Mouse (Mus musculus) limb, embryonic 13.5 days (tissue): ENCODE measurements around the gene Lpar5. TPM values are rescaled to one million over a fixed set of nuclear protein-coding genes. Genes with fewer than 3 reads are reported as not detected.
"Not testable (repeated sequence)": the region's sequence is repeated elsewhere in the genome, so short reads cannot be mapped to it uniquely, and the experiment has no call there.

Source experiments
- ATAC-seq: fragments of 200-750 bp; cut with Nextera tagmentation; 2 replicates; pipeline ENCODE4 v1.8.0; 2017; ENCODE audit warnings: low read depth, moderate number of reproducible peaks, moderate TSS enrichment; ENCODE audit not compliant: low FRiP score
- H3K27ac ChIP-seq: fragments of 300-500 bp; sonication (generic); 2 replicates; pipeline ENCODE4 v1.5.1; 2015; ENCODE audit warnings: inconsistent platforms, mild to moderate bottlenecking, moderate library complexity
- H3K27me3 ChIP-seq: fragments of 300-500 bp; sonication (generic); 2 replicates; pipeline ENCODE4 v1.6.1; 2015; ENCODE audit warnings: mild to moderate bottlenecking, inconsistent platforms
- H3K36me3 ChIP-seq: fragments of 300-500 bp; sonication (generic); 2 replicates; pipeline ENCODE4 v1.6.1; 2015; ENCODE audit warnings: inconsistent platforms, mild to moderate bottlenecking, moderate library complexity
- H3K4me1 ChIP-seq: fragments of 300-500 bp; sonication (generic); 2 replicates; pipeline ENCODE4 v1.6.1; 2015; ENCODE audit warnings: inconsistent platforms
- H3K4me2 ChIP-seq: fragments of 300-500 bp; sonication (generic); replicated peaks from 2 replicates; pipeline ENCODE4 v1.6.1; 2015; ENCODE audit warnings: inconsistent platforms, mild to moderate bottlenecking, moderate library complexity
- H3K4me3 ChIP-seq: fragments of 300-500 bp; sonication (generic); 2 replicates; pipeline ENCODE4 v1.5.1; 2015; ENCODE audit warnings: moderate library complexity, mild to moderate bottlenecking, inconsistent platforms
- H3K9ac ChIP-seq: fragments of 300-500 bp; sonication (generic); 2 replicates; pipeline ENCODE4 v1.6.1; 2015; ENCODE audit warnings: mild to moderate bottlenecking, inconsistent platforms
- H3K9me3 ChIP-seq: fragments of 300-500 bp; sonication (generic); 2 replicates; pipeline ENCODE4 v1.6.1; 2016; ENCODE audit warnings: inconsistent platforms
- WGBS: fragments of 180-500 bp; shearing (Covaris S2); methylation state at CpG from one replicate; pipeline ENCODE4 v1.1.7; 2015; 5-methylcytosine and 5-hydroxymethylcytosine counted together
- polyA plus RNA-seq: library from polyadenylated mRNA; unstranded; fragments of >200 nt; fragmentation: Nextera tagmentation; extraction: Ambion mirVana; gene quantifications from 2 replicates; pipeline ENCODE4 v1.2.1, GENCODE M21; 2015

Lpar5 gene
- polyA plus RNA-seq, 1 experiment from 2014 or later: 0.80 TPM

DNA sequence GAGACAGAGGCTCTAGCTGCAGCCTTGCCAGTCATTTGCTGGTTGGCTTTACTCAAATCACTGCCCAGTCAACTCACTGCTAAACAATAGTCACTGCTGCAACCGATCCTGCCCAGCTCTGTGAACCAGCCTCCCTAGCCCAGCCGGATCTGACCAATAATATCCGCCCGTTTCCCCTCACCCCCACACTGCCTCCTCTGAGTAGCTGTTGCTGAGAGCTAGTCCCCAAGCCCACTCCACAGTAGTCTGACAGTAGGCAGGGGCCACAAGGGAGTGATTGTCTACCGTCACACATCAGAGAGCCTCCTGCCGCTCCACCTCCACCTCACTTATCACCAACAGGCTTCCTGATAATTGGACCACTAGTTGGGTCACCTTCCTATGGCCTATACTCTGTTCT, 6.2 kb upstream of the Lpar5 start:
- ATAC-seq: no peak; the same call in 1 of the 2 replicates
- H3K36me3 ChIP-seq: 0 out of 2 replicates have a peak, but pooled peaks cover 5% of the 10 kb centered on the region
- no peak overlapping the region for H3K9ac ChIP-seq
- WGBS: 35% methylated on average over 6 of the region's 6 CpGs
- no peaks in the 10 kb centered on the region for H3K9me3 ChIP-seq
- peaks cover 7% of the 10 kb centered on the region; the same call in 1 of the 2 replicates for H3K4me1 ChIP-seq
- no peaks in the 10 kb centered on the region for H3K27me3 ChIP-seq
- no peak overlapping the region for H3K4me2 ChIP-seq
- no peak overlapping the region for H3K27ac ChIP-seq
- H3K4me3 ChIP-seq: no peak overlapping the region

DNA sequence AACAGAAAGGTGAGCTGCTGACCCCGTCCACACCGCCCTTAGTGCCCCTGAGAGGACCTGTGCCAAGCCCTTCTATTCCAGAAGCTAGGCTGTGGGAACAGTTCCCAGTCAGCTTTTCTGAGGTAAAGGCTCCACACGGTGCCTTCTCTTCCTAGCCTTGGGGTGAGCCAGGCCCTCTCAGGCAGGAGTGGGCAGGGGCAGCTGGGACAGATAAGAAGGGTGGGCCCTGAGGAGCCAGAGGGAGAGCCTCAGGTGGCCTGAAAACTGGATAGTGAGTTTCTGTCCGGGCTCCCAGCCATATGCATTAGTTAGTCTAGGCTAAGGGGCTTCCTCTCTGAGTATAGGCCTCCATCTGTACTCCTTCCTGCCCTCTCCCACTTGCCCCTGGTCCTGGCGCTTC, 5.2 kb upstream of the Lpar5 start:
- ATAC-seq: no peak
- H3K9ac ChIP-seq: no peak overlapping the region
- peaks cover 7% of the 10 kb centered on the region; the same call in 1 of the 2 replicates for H3K4me1 ChIP-seq
- no peaks in the 10 kb centered on the region for H3K36me3 ChIP-seq
- no peaks in the 10 kb centered on the region for H3K27me3 ChIP-seq
- no peak overlapping the region for H3K4me2 ChIP-seq
- no peaks in the 10 kb centered on the region for H3K9me3 ChIP-seq
- whole genome bisulfite sequencing: 86% methylated on average over 5 of the region's 5 CpGs
- no peak overlapping the region for H3K27ac ChIP-seq
- no peak overlapping the region for H3K4me3 ChIP-seq

DNA sequence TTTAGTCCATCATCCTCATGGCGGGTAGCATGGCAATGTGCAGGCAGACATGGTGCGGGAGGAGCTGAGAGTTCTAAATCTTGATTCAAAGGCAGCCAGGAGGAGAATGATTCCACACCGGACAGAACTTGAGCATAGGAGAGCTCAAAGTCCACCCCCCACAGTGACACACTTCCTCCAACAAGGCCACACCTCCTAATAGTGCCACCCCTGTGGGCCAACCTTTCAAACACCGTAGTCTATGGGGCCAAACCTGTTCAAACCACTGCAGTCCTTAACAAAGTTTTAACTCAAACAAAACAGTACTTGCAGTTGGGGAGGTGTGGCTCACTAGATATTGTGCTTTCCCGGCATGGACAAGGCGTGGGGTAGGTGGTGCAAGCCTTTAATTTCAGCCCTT, 3.8 kb upstream of the Lpar5 start:
- H3K9ac ChIP-seq: no peak overlapping the region
- WGBS: 90% methylated on average over 6 of the region's 6 CpGs
- no peaks in the 10 kb centered on the region for H3K27me3 ChIP-seq
- peaks cover 7% of the 10 kb centered on the region; the same call in 1 of the 2 replicates for H3K4me1 ChIP-seq
- no peaks in the 10 kb centered on the region for H3K9me3 ChIP-seq
- no peak overlapping the region for H3K27ac ChIP-seq
- H3K4me2 ChIP-seq: no peak overlapping the region
- ATAC-seq: no peak
- H3K4me3 ChIP-seq: no peak overlapping the region
- H3K36me3 ChIP-seq: no peaks in the 10 kb centered on the region

DNA sequence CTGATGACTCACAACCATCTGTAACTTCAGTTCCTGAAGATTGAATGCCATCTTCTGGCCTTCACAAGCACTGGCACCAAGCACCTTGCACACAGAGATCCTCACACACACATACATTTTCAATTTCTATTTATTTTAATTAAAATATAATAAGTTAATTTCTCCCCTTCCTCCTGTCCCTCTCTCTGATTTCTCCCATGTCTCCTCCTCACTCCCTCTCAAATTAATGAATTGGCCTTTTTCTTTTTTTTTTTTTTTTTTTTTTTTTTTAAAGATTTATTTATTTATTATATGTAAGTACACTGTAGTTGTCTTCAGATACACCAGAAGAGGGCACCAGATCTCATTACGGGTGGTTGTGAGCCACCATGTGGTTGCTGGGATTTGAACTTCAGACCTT, 2.5 kb upstream of the Lpar5 start:
- H3K36me3 ChIP-seq, H3K27ac ChIP-seq, H3K4me2 ChIP-seq, H3K4me1 ChIP-seq, H3K9me3 ChIP-seq, H3K27me3 ChIP-seq, H3K9ac ChIP-seq, ATAC-seq, H3K4me3 ChIP-seq: not testable (repeated sequence)
- no CpG with 5 or more reads among the region's 1 CpGs for WGBS

DNA sequence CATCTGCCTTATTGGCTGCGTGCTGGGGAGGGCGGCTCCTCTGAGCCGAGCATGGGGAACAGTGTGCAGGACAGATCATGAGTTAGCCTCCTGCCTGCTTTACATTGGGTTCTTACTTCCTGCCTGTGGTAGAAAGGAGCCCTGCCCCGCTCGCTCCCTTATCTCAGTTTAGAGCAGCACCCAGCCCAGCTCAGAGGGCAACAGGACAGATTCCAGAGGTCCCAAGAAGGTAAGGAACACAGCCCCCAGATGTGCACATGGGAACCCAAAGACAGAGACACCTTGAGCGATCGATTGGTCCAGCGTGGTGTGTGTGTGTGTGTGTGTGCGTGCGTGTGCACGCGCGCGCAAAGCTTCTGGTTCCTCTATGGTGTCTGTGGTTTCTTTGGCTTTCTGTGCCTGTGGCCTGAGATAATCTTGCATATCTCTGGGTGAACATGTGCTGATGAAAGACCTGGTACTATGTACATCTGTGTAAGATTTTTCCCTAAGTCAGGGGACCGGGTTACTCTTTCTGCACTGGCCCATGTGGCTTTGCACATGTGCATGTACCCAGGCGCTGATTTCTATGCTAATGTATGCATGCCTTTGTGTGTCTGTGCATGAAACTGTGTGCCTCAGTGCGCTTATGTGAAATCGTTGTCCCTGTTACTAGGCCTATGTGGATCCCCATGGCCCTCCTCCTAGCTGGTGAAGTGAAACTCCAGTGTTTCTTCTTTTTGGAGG, 3.6 kb downstream of the Lpar5 start:
- WGBS: 82% methylated on average over 18 of the region's 18 CpGs
- H3K9ac ChIP-seq: no peak overlapping the region
- H3K4me3 ChIP-seq: no peak overlapping the region
- H3K27ac ChIP-seq: peak overlapping the region; percentile 89
- peak; percentile 64 for ATAC-seq
- no peaks in the 10 kb centered on the region for H3K9me3 ChIP-seq
- peaks cover 19% of the 10 kb centered on the region for H3K4me1 ChIP-seq
- H3K4me2 ChIP-seq: no peak overlapping the region
- no peaks in the 10 kb centered on the region for H3K27me3 ChIP-seq
- H3K36me3 ChIP-seq: no peaks in the 10 kb centered on the region

DNA sequence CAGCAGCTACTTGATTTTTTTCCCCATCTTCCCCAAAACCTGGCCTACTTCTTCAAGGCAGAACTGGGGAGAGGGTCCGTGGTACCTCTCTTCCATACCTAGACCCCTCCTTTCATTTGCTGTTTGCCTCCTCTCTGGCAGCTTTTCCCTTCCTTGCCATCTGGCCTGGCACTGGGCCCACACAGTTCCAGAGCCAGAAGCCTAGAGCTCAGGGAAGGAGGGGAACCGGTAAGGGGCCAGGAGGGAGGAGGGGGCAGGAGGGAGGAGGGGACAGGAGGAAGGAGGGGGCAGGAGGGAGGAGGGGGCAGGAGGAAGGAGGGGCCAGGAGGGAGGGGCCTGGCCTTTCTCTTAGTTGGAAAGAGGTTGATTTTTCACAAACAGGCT, 4.2 kb downstream of the Lpar5 start:
- Histone ChIP-seq H3K4me1 (peaks cover 19% of the 10 kb centered on the region), H3K9me3 (no peaks in the 10 kb centered on the region), H3K27ac (peak overlapping the region; percentile 89), H3K4me2 (no peak overlapping the region), H3K36me3 (no peaks in the 10 kb centered on the region), H3K4me3 (no peak overlapping the region), H3K9ac (no peak overlapping the region), H3K27me3 (no peaks in the 10 kb centered on the region)
- 9% methylated on average over 2 of the region's 2 CpGs for WGBS
- peak; percentile 84 for ATAC-seq

DNA sequence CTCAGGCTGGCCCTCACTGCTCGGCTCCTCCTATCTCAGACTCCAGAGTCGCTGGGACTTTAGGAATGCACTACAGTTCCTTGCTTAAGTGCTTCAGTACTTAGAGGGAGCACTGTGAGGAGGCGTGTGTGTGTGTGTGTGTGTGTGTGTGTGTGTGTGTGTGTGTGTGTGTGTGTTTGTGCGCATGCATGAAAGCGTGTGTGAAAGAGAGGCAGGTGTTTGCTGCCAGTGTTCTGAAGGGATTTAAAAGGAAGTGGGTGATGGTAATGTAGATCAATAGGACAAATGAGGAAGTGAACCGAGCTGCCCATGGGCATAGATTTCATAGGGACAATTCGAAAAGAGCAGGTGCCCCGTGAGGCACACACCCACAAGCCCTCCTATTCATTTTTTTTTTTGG, 6.1 kb downstream of the Lpar5 start:
- 70% methylated on average over 8 of the region's 8 CpGs for WGBS
- Histone ChIP-seq H3K9ac (no peak overlapping the region), H3K36me3 (no peaks in the 10 kb centered on the region), H3K27me3 (no peaks in the 10 kb centered on the region), H3K4me3 (no peak overlapping the region), H3K9me3 (no peaks in the 10 kb centered on the region), H3K4me2 (no peak overlapping the region), H3K4me1 (peaks cover 19% of the 10 kb centered on the region), H3K27ac (no peak overlapping the region)
- ATAC-seq: no peak

DNA sequence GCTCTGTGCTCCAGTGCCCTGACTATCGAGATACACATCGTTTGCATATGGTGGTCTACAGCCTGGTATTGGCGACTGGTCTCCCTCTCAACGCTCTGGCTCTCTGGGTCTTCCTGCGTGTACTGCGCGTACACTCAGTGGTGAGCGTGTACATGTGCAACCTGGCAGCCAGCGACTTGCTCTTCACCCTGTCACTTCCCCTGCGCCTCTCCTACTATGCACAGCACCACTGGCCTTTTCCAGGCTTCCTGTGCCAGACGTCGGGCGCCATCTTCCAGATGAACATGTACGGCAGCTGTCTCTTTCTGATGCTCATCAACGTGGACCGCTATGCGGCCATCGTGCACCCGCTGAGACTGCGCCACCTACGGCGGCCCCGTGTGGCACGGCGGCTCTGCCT, 13.7 kb downstream of the Lpar5 start:
- ATAC-seq: no peak; the same call in 1 of the 2 replicates
- Histone ChIP-seq H3K27ac (peak overlapping the region; percentile 78), H3K4me2 (peak overlapping the region; percentile 80), H3K4me1 (peaks cover 5% of the 10 kb centered on the region; the same call in 1 of the 2 replicates), H3K9me3 (no peaks in the 10 kb centered on the region), H3K27me3 (no peaks in the 10 kb centered on the region), H3K4me3 (peak overlapping the region; percentile 49), H3K9ac (peak overlapping the region; percentile 80), H3K36me3 (no peaks in the 10 kb centered on the region)
- WGBS: 24% methylated on average over 25 of the region's 25 CpGs

DNA sequence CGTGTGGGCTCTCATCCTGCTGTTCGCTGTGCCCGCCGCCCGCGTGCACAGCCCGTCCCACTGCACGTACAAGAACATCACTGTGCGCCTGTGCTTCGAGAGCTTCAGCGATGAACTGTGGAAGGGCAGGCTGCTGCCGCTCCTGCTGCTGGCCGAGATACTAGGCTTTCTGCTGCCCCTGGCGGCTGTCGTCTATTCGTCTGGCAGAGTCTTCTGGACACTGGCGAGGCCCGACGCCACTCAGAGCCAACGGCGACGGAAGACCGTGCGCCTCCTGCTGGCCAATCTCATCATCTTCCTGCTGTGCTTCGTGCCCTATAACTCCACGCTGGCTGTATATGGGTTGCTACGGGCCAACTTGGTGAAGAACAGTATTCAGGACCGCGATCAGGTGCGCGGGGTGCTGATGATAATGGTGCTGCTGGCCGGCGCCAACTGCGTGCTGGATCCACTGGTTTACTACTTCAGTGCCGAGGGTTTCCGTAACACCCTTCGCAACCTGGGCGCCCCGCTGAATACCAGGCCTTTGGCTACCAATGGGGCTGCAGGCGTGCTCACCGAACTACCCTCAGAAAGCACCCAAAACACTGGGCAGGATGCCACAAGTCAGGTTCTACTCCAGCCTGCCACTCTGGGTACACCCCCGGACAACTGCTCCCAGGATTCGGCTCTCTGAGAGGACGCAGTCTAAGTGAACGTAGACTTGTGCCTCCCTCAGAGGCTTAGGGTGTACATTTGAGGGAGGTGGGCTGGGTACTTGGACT, 14.3 kb downstream of the Lpar5 start:
- Histone ChIP-seq H3K4me3 (peak overlapping the region; percentile 49), H3K9me3 (no peaks in the 10 kb centered on the region), H3K27ac (peak overlapping the region; percentile 78), H3K27me3 (no peaks in the 10 kb centered on the region), H3K9ac (peak overlapping the region; percentile 80), H3K36me3 (no peaks in the 10 kb centered on the region), H3K4me1 (peaks cover 5% of the 10 kb centered on the region; the same call in 1 of the 2 replicates), H3K4me2 (peak overlapping the region; percentile 80)
- ATAC-seq: peak; percentile 88
- 22% methylated on average over 45 of the region's 45 CpGs for WGBS

DNA sequence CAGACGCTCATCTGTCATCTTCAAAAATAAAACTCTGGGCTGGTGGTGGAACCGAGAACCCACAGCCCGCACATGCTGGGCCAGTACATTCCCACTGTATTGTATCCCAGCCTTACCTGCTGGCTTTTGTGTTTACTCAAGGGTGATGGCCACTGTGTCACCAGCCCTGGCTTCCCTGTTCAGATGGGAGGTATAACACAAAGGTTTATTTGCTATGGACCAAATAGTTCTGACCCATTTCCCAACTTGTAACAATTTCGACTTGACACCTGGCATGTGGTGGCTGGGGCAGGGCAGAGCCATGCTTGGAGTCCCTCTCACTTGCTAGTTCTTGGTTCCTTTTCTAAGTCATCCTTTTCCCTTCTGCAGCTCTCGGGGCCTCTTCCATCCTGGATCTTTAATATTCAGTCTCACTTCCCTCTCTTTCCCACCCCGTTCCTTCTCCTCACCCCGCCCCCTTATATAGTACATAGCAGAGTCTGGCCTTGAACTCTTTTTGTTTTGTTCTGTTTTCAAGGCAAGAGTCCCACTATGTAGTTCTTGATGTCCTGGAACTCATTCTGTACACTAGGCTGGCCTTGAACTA, 15.2 kb downstream of the Lpar5 start:
- Histone ChIP-seq H3K27me3 (no peaks in the 10 kb centered on the region), H3K4me3 (no peak overlapping the region), H3K36me3 (no peaks in the 10 kb centered on the region), H3K4me2 (no peak overlapping the region), H3K9me3 (no peaks in the 10 kb centered on the region), H3K4me1 (peaks cover 5% of the 10 kb centered on the region; the same call in 1 of the 2 replicates), H3K9ac (no peak overlapping the region), H3K27ac (no peak overlapping the region)
- 88% methylated on average over 7 of the region's 7 CpGs for WGBS
- no peak for ATAC-seq

DNA sequence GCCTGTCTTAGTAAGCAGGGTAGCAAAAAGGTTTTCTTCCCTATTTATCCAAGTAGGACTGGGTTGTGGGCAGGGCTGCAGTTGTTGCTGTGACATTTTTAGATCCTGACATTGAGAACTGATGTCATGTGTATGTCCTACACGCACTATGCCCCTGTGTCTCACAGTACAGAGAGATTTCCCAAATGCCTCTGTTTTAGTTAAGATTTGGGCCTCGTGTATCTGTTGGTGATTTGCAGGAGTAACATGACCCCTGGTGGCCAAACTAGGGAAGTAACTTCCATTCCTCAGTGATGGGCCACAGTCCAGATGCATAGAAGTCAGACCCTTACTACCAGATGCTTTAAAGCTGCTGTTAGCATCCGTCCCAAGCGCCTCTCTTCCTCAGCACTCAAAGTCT, 16.7 kb downstream of the Lpar5 start:
- H3K36me3 ChIP-seq: no peaks in the 10 kb centered on the region
- no peak overlapping the region for H3K4me2 ChIP-seq
- peak; percentile 18; the same call in 1 of the 2 replicates for ATAC-seq
- WGBS: 6% methylated on average over 4 of the region's 4 CpGs
- peaks cover 17% of the 10 kb centered on the region for H3K4me1 ChIP-seq
- no peaks in the 10 kb centered on the region for H3K27me3 ChIP-seq
- H3K4me3 ChIP-seq: no peak overlapping the region
- no peaks in the 10 kb centered on the region for H3K9me3 ChIP-seq
- H3K9ac ChIP-seq: no peak overlapping the region; the same call in 1 of the 2 replicates
- H3K27ac ChIP-seq: peak overlapping the region; percentile 22; the same call in 1 of the 2 replicates

DNA sequence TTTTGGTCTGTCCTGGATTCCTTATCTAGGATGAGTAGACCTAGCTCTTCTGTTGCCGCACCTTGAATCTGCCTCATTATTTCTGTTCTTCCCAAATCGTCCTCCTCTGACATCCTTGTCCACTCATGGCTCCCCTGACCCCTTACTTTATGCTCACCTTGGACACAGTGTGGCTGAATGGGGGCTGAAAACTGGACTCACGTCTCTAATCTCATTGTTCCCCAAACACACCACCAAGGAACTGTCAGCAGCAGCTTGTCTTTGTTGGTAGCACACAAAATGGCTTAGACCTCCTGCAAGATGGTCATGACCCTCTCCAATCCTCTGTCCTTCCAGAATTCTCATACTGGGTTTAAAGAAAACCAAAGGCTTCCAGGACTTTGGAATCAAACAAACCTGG, 20.2 kb downstream of the Lpar5 start:
- Histone ChIP-seq H3K9me3 (no peaks in the 10 kb centered on the region), H3K4me2 (no peak overlapping the region), H3K4me1 (peaks cover 27% of the 10 kb centered on the region), H3K9ac (no peak overlapping the region), H3K36me3 (no peaks in the 10 kb centered on the region), H3K4me3 (no peak overlapping the region), H3K27ac (peak overlapping the region; percentile 97), H3K27me3 (no peaks in the 10 kb centered on the region)
- WGBS: 85% methylated on average over 3 of the region's 3 CpGs
- no peak for ATAC-seq
